Mouse (Mus musculus): ENCODE results near the gene Plcd3. TPM values are rescaled to one million over a fixed set of nuclear protein-coding genes. Genes with fewer than 3 reads are reported as not detected.

The Plcd3 gene
- total and polyA plus RNA-seq, 3 experiments = 7.1 to 24.3 (median 11.3) TPM

DNA sequence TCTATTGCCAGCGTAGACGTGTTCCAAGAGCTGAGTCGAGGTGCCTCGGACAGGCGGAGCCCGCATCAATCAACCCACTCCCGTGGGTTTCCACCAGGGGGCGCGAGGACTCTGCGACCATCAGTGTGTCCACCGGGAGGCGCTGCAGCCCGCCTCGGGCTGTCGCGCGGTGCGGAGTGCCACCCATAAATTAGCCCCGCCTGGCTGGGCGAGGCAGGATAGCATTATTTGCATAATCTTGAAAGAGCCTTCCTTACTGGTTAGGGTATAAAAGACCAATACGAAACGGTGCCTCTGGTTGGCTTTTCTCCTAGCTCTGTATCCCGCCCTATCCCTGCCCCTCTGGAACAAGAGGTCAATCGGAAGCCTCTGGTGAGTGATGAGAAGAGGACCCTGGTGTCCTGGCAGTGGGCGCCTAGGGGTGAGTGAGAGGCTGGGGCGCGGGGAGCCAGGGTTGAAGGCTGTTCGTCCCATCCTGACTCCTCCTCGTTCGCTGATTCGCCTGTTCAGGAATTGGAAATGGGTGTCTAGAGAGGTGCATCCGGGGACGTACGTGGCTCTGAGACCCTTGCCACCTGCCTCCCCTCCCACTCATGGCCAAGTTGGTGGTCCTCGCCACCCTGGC, 1.4 kb upstream of the Plcd3 start (continued):
- TF ChIP-seq MYC (IDR thresholded peaks at IDR 0.05; ENCODE audit: low read depth, low read length) (peak; percentile 89; the same call in 1 of the 2 replicates), IRF4 (IDR thresholded peaks at IDR 0.05; ENCODE audit: low read depth, low read length) (peak; percentile 84), NRF1 (IDR thresholded peaks at IDR 0.05; ENCODE audit: low read depth, low read length) (peak; percentile 59; the same call in 1 of the 2 replicates), UBTF (IDR thresholded peaks at IDR 0.05; ENCODE audit: low read depth, low read length) (peak; percentile 95), KAT2A (IDR thresholded peaks at IDR 0.05; ENCODE audit: insufficient replicate concordance, low read length) (peak; percentile 79; the same call in 1 of the 2 replicates), POLR2A (IDR thresholded peaks at IDR 0.05; ENCODE audit: low read depth, low read length) (peak; percentile 96), MAFK (IDR thresholded peaks at IDR 0.05; ENCODE audit: insufficient replicate concordance, low read length) (no peak), SIN3A (IDR thresholded peaks at IDR 0.05; ENCODE audit: low read length) (peak; percentile 87; the same call in 1 of the 2 replicates), MXI1 (IDR thresholded peaks at IDR 0.05; ENCODE audit: low read depth, low read length) (peak; percentile 78; the same call in 1 of the 2 replicates)

DNA sequence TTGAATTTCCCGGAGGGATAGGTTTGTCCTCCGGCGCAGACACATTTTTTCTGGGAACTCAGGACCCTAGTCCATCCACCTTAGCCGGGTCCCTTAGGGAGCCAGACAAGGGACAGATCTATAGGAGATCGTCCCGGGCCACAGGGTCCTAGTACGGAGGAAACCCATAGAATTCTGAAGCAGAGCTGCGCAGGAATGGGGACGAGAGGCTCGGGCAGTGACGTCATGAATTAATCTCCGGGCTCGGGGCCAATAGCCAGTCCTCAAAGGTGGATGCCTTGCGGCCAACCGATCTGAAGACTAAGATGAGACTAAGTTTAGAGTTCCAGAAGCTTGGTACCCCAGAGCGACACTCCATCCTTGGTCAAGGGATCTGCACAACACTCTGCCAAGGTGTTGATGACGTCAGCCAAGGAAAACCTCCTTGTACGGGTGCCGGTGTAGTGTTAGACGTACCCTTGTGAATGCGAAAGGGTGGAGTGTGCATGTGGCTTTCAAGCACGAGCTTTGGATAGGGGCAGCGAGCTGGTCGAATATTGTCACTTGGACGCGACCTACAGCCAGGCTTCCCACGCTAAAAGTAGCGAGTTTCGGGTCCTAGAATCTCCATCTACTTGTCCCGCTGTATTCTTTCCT, 526 bp upstream of the Plcd3 start:
- Histone ChIP-seq H3K79me2 (replicated peaks; ENCODE audit: control insufficient read depth, extremely low read depth, insufficient read depth, poor library complexity, severe bottlenecking) (peaks cover 28% of the 10 kb centered on the region), H3K4me1 (ENCODE audit: control insufficient read depth in 1 of 2, insufficient read depth in 2 of 2) (peaks cover 35 to 76% of the 10 kb centered on the region in 2 experiments), H3K27ac (ENCODE audit: insufficient read depth, low read depth) (peak overlapping the region; percentile 51), H3K4me2 (ENCODE audit: insufficient read depth, low read depth, poor library complexity, severe bottlenecking) (peak overlapping the region; percentile 32), H3K27me3 (replicated peaks) (peaks cover 6% of the 10 kb centered on the region), H3K36me3 (replicated peaks in 1 of 2; ENCODE audit: control insufficient read depth in 1 of 2, insufficient read depth in 1 of 2, low read length in 1 of 2) (peaks cover 20 to 50% of the 10 kb centered on the region in 2 experiments), H3K9ac (ENCODE audit: insufficient read depth, low read depth) (peak overlapping the region; percentile 82), H3K9me3 (replicated peaks; ENCODE audit: low read length) (no peaks in the 10 kb centered on the region), H3K4me3 (replicated peaks in 1 of 3; ENCODE audit: low read depth in 2 of 3, low read length in 2 of 3, poor library complexity in 1 of 3) (peak overlapping the region; percentile 61 to 91 (median 79))
- in situ Hi-C loops (cut with MboI; ENCODE audit: low pct_ligation_motif_present, low pct_unique_long_range_greater_than_20kb, low sequenced_read_pairs) (loop anchor here (5.0 kb wide), 2 partner anchors 55 to 225 kb away; no protein-coding TSS in a partner anchor), dilution Hi-C loops (cut with MboI; ENCODE audit: extremely low pct_ligation_motif_present, extremely low pct_unique_long_range_greater_than_20kb, low sequenced_read_pairs) (no loop called here)
- DNase-seq (ENCODE audit: extremely low read depth) = peak; percentile 87
- TF ChIP-seq PAX5 (IDR thresholded peaks at IDR 0.05; ENCODE audit: low read length) (no peak), IRF4 (IDR thresholded peaks at IDR 0.05; ENCODE audit: low read depth, low read length) (peak; percentile 60; the same call in 1 of the 2 replicates), KAT2A (IDR thresholded peaks at IDR 0.05; ENCODE audit: insufficient replicate concordance, low read length) (no peak), SIN3A (IDR thresholded peaks at IDR 0.05; ENCODE audit: low read length) (peak; percentile 58; the same call in 1 of the 2 replicates), USF1 (IDR thresholded peaks at IDR 0.05; ENCODE audit: low read depth, low read length) (no peak), HCFC1 (IDR thresholded peaks at IDR 0.05; ENCODE audit: low read depth, low read length) (peak; percentile 56), MAZ (IDR thresholded peaks at IDR 0.05; ENCODE audit: low read depth, low read length) (no peak), RAD21 (IDR thresholded peaks at IDR 0.05; ENCODE audit: low read depth, low read length) (no peak; the same call in 1 of the 2 replicates), CTCF (conservative IDR thresholded peaks at IDR 0.05 in 1 of 2, IDR thresholded peaks at IDR 0.05 in 1 of 2; ENCODE audit: low read depth in 2 of 2, low read length in 2 of 2) (no peak), POLR2A (IDR thresholded peaks at IDR 0.05; ENCODE audit: low read depth, low read length) (peak; percentile 58), E2F4 (IDR thresholded peaks at IDR 0.05; ENCODE audit: insufficient replicate concordance, low read depth, low read length) (no peak), POLR2AphosphoS2 (IDR thresholded peaks at IDR 0.05; ENCODE audit: low read depth, low read length) (no peak), JUN (IDR thresholded peaks at IDR 0.05; ENCODE audit: insufficient read depth, low read depth, low read length) (peak; percentile 60; the same call in 1 of the 2 replicates), BHLHE40 (IDR thresholded peaks at IDR 0.05; ENCODE audit: low read depth, low read length) (peak; percentile 89), MAFK (IDR thresholded peaks at IDR 0.05; ENCODE audit: insufficient replicate concordance, low read length) (peak; percentile 20; the same call in 1 of the 2 replicates), SMC3 (IDR thresholded peaks at IDR 0.05; ENCODE audit: low read depth, low read length) (no peak; the same call in 1 of the 2 replicates), USF2 (conservative IDR thresholded peaks at IDR 0.05; ENCODE audit: low read depth, low read length) (no peak), TBP (conservative IDR thresholded peaks at IDR 0.05; ENCODE audit: low read depth, low read length) (no peak; the same call in 1 of the 2 replicates), MXI1 (IDR thresholded peaks at IDR 0.05; ENCODE audit: low read depth, low read length) (peak; percentile 91), CHD2 (IDR thresholded peaks at IDR 0.05; ENCODE audit: low read length) (no peak), GABPA (IDR thresholded peaks at IDR 0.05; ENCODE audit: insufficient replicate concordance, low read depth, low read length) (no peak), ELF1 (IDR thresholded peaks at IDR 0.05; ENCODE audit: low read depth, low read length) (peak; percentile 31; the same call in 1 of the 2 replicates), MYC (IDR thresholded peaks at IDR 0.05; ENCODE audit: low read depth, low read length) (peak; percentile 93), MEF2A (IDR thresholded peaks at IDR 0.05; ENCODE audit: borderline replicate concordance, low read depth, low read length) (no peak), UBTF (IDR thresholded peaks at IDR 0.05; ENCODE audit: low read depth, low read length) (no peak; the same call in none of the 2 replicates), EP300 (IDR thresholded peaks at IDR 0.05; ENCODE audit: low read length) (no peak), NRF1 (IDR thresholded peaks at IDR 0.05; ENCODE audit: low read depth, low read length) (peak; percentile 55; the same call in 1 of the 2 replicates), JUND (conservative IDR thresholded peaks at IDR 0.05; ENCODE audit: low read depth, low read length) (peak; percentile 79), CHD1 (IDR thresholded peaks at IDR 0.05; ENCODE audit: low read depth, low read length) (no peak), ZKSCAN1 (IDR thresholded peaks at IDR 0.05; ENCODE audit: borderline replicate concordance, low read depth, low read length) (no peak), NELFE (IDR thresholded peaks at IDR 0.05; ENCODE audit: low read depth, low read length) (no peak; the same call in 1 of the 2 replicates), MAX (IDR thresholded peaks at IDR 0.05; ENCODE audit: low read length) (peak; percentile 94)

All from CH12.LX (cell line).